Mouse (Mus musculus) cerebellum, adult (tissue): ENCODE data around the gene Bmp5.

Experiments used
- ATAC-seq: cut with Nextera tagmentation; 2 replicates; pipeline ENCODE4 v1.9.2; 2017; ENCODE audit warnings: mild to moderate bottlenecking, moderate library complexity, mixed read lengths; ENCODE audit not compliant: insufficient number of reproducible peaks, low FRiP score, low TSS enrichment

Gene Bmp5

DNA sequence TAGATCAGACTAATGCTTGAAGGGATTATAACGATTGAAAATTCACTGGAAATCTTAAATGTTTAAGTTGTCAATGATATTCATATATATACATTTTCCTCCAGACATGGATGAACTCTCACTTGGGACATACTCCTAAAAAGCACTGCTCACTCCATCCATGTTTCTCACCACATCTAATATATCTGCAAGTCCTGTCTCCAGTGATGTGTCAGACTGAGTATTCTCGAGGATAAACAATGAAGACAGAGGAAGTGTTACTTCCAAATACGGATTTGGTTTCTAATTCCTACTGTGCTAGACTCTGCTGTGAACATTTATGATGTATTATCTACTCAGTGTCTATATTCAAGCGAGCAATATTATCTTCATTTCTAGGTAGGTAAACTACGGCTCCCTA is 152.9 kb downstream of the Bmp5 start:
- no peak for ATAC-seq

DNA sequence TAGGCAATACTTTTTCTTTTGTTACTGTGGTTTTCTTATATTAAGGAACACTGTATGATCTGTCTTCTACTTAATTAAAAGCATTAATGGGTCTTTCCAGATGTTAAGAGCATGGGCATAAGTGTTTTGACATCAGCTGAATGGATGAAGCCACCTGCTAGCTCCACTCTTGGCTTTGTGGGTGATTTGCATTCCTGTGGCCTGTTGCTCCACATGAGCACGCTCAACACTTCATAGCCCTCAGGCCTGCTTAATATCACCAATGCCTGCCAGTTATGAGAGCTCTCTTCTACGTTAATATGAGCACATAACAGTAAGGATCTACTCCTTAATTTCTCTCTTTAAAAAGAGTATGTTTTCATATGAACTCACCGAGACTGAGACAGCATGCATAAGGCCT is 169.5 kb downstream of the Bmp5 start:
- ATAC-seq: no peak
